Mouse (Mus musculus) ovary, adult 18-20 months (tissue): Measurements from ENCODE around the gene Cbr3.
"Not testable (repeated sequence)": the region's sequence is repeated elsewhere in the genome, so short reads cannot be mapped to it uniquely, and the experiment has no call there.

Source experiments
- DNase-seq: peaks from one replicate; pipeline ENCODE4 v3.0.0; 2022; ENCODE audit warnings: low spot score, mixed read lengths

Gene Cbr3

DNA sequence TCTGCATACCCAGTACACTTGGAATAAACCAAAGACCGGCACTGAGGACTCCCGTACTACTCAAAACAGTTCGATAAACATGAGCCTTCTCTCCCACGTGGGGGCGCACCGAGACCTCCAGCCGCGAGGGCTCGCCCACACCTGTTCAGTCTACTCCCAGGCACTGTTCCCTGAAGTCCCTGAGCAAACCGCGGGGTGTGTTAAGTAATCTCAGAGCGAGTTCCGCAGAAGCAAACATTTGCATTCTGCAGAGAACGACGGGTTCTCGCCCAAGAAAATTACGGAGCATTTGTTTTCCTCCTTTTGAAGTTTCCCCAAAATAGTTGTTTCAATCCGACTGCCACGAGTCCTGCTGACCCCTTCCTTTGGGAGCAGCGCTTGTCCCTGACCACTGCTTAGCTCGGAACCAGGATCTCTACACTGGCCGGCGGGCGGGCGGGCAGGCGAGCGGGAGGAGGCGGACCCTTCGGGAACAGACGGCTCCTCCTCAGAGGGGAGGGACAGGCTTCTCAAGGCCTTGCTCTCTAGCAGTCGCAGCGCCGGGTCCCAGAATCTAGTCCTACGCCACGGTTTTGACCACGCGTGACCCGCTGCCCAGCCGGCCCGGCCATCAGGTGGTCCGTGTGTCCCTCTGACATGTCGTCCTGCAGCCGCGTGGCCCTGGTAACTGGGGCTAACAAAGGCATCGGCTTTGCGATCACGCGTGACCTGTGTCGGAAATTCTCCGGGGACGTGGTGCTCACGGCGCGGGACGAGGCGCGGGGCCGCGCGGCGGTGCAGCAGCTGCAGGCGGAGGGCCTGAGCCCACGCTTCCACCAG, at the start of gene Cbr3:
Cbr3 (plus strand) TSS at position 527 of the 819 bp plus-strand sequence.
- peak; percentile 69 for DNase-seq

DNA sequence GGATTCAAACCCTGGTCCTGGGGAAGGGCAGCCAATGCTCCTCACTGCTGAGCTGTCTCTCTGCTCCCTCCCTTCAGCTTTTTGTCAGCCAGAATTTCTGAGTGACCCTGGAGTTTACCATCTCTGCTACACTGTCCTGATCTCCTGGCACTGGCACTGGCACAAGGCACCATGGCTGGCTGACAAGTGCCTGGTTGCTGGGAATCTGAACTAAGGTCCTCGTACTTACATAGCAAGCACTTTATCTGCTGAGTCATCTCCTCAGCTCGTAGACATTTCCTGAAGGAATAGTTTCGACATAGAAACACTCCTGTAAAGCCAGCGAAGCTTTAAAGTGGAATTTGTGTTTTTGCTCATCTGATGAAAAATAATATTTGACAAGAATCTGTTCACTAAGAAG, 39.0 kb upstream of the Cbr3 start:
- DNase-seq, result no peak

DNA sequence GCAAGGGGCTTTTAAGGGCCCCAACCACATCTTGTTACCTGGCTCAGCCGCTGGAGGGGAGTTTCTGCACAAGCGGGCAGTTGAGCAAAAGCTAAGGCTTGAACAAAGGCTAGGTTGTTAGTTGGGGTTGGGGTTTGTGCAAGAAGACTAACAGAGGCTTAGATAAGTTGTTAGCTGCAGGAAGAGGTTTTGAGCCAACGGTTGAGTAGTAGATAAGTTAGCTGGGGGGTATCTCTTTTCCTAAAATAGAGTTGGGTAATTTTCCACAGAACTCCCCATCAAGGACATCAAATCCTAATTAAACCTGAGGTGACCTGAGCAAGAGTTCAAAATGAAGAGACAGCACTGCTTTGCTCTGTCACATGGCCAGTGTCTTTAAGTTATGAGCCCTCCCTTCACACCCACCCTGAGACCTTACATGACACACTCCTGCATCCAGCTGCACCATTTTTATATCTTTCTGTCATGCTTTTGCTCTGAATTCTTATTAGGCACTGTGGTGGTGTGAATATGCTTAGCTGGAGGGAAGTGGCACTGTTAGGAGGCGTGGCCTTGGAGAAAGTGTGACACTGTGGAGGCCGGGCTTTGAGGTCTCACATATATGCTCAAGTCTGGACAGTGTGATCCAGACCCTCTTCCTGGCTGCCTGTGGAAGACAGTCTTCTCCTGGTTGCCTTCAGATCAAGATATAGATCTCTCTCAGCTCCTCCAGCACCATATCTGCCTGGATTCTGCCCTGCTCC, 34.4 kb upstream of the Cbr3 start:
- DNase-seq, result no peak

DNA sequence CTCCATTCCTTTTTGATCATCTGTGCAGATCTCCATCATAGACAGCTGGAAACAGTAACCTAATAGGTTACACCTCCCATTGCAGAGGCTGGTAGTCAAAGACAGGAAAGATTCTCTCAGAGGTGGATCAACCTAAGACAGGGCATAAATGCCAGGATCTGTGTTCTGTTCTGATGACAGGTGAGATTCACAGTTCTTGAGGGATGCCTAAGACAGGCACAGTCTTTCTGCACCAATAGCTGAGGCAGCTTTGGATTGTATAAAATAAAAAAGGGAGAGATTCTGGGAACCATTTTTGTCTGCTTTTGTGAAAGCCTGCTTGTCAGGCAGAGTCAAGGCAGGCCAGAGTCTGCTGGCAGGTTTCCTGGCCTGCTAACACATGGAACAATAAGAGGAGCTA, 15.0 kb upstream of the Cbr3 start:
- DNase-seq, result no peak

DNA sequence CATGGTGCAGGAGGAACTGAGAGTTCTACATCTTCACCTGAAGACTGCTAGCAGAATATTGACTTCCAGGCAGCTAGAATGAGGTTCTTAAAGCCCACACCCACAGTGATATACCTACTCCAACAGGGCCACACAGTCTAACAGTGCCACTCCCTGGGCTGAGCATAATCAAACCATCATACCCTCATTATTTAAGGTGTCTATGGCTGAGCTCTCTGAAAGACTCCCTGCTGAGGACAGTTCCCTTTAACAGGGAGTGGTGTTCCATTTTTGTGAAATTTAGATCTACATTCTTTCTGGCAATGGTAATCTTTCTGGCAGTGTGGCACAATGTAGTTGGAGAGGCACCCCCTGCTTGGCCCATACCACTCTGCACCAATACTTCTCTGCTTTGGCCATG, 13.5 kb upstream of the Cbr3 start:
- DNase-seq, result no peak

DNA sequence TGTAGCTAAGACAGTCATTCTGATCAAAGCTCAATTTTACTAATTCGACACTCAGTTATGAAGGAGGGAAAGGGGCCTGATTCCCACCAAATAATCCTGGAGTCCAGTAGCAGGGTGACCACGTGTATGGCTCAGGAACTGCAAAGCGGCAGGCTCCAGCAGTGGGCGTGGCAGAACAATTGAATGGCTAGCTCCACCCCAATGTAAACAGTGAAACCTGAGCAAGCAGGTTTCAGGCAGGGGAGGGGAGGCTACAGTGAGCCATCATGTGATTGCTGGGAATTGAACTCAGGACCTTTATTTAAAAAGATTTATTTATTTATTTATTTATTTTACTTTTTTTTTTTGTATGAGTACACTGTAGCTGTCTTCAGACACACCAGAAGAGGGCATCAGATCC, 12.5 kb upstream of the Cbr3 start:
- not testable (repeated sequence) for DNase-seq

DNA sequence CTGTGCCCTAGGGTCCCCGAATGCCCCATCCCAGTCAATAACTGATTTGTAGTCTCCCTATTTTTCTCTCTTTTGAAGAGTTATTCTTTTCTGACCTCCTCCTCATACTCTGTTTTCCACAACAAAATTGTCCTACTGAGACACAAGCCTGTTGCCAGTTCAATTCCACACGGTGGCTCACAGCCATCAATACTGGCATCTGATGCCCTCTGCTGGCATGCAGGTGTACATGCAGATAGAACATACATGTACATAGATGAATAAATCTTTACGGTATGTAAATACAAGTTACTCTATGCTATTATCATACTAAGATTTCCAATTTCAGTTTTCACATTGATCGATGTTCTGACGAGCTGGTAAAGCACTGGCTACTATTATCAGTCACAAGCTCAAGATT, 12.0 kb upstream of the Cbr3 start:
- DNase-seq, result no peak

DNA sequence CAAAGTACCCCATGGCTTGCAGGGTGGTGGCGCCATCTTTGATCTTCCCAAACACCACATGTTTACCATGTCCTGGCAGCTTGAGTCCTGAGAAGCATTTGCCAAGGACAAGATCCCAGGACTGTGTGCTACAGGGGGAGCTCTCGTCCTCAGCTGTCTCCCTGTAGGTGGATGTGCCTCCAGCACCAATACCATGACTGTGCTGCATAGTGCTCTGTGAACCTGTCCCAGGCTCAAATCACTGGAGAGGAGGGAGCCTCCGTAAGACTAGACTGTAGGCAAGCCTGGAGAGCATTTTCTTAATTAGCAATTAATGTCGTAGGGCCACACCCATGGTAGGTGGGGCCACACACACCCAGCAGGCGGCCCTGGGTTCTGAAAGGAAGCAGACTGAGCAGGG, 6.6 kb upstream of the Cbr3 start:
- no peak for DNase-seq

DNA sequence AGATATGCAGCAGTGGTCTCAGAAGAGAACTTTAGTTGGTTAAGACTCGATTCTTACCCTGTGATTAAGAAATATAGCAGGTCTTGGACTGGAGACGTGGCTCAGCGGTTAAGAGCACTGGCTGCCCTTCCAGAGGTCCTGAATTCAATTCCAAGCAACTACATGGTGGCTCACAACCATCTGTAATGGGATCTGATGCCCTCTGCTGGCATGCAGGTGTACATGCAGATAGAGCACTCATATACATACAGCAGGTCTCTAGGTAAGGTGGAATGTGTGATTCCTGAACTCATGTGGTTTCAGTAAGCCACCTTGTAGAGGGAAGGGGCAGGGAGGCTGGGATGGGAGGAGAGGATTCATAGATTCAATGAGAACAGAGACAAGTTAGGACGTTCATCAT, 4.8 kb upstream of the Cbr3 start:
- DNase-seq, result no peak

DNA sequence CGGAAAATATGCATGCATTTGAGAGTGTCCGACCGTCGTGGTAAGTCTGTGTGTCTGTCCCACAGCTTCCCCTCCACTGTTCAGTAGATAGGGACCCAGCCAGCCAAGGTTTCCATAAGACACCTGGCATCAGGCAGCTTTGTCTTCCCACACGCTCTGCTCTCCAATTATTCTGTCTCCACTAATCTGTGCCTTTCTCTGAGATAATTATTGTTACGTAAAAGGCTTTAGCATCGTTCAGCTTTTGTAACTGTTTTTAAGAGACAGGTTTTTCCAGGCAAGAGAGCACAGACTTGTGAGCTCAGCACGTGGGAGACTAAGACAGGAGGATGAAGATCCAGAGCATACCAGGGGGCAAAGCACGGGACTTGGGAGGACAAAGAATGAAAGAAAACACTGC, 3.9 kb upstream of the Cbr3 start:
- no peak for DNase-seq

DNA sequence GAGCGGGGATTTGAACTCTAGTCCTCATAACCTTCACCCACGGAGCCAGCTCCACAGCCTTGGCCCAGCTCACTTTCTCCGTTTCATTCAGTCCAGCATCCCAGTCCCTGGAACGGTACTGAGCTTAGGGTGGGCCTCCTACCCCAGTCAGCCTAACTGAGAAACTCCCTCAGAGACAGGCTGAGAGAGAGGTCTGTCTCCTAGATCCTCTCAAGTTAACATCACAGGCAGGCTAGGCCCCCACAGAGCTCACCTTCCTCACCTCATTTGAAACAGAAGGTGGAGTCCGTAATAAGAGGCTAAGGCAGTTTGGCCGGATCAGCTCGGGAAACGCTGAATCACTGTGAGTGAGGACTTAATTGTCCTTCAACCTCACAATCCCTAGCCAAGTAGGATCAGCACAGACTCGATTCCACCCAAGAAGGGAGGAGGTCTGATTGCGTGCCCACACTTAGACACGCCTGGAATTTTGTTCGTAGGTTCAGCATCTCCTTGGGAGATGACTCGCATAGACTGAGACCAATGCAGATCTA, 793 bp upstream of the Cbr3 start:
- no peak for DNase-seq

DNA sequence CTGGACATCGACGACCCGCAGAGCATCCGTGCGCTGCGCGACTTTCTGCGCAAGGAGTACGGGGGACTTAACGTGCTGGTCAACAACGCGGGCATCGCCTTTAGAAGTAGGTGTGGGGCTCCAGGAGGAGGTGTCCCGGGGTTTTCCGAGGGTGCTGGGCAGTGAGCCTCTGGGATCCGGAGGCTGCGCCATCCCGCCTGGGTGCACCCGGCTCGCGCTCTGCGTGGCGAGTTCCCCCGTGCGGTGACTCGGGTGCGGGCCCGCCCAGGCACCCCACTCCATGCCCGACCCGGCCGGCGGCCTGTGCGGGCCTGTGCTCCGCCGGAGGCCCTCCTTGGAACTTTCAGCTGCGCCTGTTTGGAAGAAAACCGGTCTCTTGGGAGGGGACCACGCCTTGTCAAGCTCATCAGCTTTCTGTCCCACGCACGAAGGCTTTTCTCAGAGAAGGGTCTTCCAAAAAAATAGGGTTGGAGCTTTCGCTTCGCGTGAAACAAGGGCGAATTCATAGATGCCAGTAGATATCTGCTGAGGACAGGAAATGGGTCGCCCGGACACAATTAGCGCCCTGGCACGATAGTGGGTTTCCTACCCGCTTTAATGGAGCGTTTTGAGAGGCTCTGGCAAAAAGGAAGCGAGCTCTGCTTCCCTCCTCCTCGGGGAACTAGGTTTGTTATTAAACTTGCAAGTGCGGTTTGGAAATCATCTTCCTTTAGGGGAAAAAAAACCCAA, 657 bp downstream of the Cbr3 start:
- DNase-seq, result no peak

DNA sequence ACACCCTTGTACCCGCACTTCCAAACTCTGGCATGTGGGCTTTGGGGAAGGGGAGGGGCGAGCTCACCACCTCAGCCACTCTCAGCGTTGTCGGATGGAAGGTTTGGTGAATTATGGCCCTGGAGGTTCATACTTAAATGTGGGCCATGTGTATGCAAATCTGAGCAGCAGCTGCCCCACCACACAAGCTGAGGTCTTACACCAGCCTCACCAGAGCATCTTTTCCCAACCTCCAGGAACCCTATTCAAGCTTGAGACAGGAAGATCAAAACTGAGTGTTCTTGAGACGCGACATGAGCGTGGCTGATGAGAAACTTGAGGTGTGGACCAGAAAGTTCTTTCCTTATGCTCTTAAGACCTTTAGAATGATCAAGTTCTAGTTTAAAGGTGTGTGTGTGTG, 1.4 kb downstream of the Cbr3 start:
- no peak for DNase-seq

DNA sequence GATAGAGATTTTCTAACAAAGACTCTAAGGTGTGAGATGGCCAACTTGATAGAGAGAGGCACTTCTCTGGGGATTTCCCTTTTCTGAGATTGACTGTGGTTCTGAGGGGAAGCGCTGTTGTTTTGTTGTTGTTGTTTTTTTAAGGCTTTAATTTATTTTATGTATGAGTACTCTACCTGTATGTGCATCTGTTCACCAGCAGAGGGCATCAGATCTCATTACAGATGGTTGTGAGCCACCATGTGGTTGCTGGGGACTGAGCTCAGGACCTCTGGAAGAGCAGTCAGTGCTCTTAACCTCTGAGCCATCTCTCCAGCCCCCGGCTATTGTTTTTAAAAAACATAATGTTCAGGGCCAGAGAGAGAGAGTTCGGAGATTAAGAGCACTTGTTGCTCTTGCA, 2.8 kb downstream of the Cbr3 start:
- DNase-seq, result not testable (repeated sequence)

DNA sequence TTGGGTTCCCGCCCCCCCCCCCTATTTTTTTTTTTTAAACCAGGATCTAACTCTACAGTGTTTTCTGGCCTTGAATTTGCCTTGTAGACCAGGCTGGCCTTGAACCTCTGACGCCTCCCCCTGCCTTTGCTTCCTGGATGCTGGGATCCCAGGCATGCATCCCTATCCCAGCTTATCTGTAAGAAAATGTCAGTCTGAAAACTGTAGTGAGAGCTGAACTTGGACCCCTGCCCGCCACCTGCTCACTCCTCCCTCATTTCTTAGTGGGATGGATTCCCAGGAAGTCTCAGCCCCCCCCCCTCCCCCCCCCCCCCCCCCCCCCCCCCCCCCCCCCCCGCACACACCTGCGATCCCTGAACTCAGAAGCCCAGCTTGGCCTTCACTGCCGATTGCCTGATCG, 3.4 kb downstream of the Cbr3 start:
- DNase-seq, result no peak

DNA sequence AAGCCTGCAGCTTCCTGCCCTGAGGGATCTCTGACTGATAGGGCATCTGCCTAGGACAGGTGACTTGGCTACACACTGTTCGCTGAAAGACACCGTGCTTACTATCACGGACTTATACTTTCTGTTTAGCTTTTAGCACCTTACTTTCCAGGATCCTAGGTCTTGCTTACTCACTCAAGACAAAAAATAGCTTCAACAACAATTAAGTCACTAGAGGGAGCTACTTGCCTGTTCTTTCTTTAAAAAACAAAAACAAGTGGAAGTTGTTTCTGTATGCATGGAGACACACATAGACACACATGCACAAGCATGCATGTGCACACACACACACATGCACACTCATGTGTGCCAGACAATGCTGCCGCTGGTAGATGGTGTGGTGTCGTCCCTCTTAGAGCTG, 3.9 kb downstream of the Cbr3 start:
- no peak for DNase-seq

DNA sequence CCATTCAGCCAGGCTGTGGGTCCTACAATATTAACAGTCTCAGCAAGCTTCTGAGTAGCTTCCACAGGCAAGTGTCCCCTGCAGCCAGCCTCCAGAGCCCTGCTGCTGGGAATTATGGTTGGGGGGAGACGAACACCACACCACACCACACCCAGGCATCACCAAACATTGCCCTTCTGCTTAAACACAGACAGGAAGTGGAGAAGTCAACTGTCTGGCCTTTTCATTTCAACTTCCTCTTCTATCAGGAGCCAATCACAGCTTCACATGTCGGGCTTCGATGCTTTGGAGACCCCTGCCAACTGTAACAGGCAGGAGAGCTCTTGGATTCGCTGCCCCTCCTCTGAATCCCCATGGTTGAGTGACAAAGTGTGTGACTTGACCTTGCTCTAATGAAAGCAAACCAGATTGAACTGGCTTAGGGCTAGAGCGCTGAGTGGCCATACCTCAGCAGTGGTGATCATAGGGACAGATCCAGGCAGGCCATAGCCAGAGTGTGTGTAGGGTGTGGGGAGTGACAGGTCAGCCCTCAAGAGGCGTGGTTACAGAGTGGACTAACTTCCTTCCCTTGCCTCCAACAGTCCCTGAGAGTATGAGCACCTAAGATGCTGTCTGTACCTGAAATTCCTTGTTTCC, 8.3 kb downstream of the Cbr3 start:
- no peak for DNase-seq

DNA sequence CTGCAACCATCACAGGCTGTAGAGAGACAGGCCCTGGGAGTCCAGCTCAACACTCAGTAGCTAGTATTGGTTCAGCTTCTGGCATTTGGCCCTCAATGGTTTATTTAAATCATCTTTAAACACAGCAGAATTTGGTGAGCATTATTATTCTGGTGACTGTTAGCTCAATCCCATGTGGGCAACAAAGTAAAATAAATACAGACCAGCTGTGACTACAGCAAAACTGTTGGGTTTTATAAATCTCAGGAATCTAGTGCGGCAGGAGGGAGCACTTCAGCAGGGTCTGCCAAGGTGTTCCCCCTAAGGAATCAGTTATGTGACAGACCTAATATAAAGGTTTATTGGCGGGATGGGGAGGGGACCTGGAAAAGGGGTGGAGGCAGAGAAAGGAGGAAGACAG, 9.7 kb downstream of the Cbr3 start:
- DNase-seq, result no peak

DNA sequence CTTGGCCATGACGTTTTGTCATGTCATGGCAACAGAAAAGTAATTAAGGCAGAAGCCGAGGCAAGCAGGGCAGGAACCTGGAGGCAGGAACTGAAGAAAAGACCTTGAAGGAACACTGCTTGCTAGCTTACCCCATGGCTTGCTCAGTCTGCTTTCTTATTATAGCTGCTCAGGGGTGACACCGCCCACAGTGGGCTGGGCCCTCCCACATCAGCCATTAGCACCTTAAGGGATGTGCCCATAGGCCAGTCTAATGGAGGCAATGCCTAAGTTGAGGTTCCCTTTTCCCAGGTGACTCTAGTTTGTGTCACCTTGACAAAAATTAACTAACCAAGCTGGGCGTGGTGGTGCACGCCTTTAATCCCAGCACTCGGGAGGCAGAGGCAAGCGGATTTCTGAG, 24.1 kb downstream of the Cbr3 start:
- no peak for DNase-seq

DNA sequence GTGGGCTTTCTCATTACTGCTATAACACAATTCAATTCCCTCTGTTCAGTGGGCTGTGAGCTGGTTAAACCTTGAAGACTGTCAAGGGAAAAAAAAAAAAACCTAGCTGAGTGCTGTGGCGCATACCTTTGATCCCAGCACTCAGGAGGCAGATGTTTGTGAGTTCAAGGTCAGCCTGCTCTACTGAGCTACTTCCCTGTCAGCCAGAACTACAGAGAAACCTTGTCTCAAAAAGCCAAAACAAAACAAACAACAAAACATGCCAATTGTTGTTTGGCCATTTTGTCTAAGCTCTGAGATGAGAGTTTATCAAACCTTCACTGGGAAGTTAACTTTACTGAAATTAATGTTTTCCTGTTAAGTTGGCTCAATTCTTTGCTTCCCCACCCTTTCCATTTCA, 26.2 kb downstream of the Cbr3 start:
- DNase-seq, result no peak

DNA sequence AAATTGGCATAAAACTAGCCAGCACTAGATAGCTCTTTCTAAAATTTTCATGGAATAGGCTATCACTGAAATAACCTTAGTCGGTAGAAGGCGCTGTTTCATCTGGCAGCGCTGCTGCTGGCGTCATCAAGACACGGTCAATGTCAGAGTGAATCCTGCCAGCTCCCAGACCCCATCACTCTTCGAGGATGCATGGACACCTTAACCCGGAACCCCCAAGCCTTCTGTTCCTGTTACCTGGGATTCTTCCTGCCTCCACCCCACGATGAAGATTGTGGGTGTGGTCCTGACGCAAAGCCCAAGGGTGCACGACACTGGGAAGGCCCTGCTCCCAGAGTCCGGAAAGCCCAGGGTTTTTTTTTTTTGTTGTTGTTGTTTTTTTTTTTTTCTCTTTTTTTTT, 27.9 kb downstream of the Cbr3 start:
- peak; percentile 47 for DNase-seq
